In the genomic region with DNA sequence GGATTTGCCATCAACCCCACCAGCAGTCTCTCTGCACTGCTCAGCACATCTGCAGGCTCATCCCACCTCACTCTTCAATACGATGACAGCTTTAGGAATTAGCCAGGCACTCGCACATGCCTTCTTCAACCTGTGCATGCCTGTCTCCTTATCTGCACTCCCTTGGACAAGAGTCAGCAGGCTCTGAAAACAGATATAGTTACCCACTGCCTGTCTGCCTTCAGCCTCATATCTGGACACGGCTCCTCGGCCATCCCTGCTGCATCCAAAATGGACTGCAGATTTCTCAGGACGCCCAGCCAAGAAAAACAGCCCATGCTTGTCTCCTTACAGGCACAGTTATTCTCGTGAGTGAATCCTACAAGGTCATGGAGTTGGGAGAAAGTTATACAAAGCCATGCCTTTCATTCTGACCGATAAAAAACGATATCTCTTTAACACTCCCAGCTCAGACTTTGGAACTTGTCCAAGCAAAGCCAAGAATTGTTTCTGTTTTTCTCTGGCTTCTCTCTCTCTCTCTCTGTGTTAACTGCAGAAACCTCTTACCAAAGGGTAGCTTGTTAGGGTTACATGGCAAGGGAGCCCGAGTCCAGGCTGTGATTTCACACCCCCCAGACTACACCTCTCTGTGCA, we compare ENCODE assay signal across 11 mouse cellular contexts. TPM values are rescaled to one million over a fixed set of nuclear protein-coding genes. Genes with fewer than 3 reads are reported as not detected.
DNase-seq lines count a peak whose midpoint lies in the region; ATAC-seq and TF ChIP-seq lines count a peak whose summit lies in the region.
"Had no signal": no experiment of that assay in that cellular context is flagged by ENCODE, and none has a peak within 500 bp of the region (broad histone marks: within the 10 kb centered on the region; RNA-seq: fewer than 3 reads in every experiment).

No protein-coding gene starts in this region.

- H3K9ac ChIP-seq in hindbrain, embryonic 16.5 days (ENCODE audit: low read depth, low read length) = no peak overlapping the region
- H3K9ac ChIP-seq in hindbrain, embryonic 13.5 days = no peak overlapping the region
- no peak overlapping the region for H3K9ac ChIP-seq in kidney, postnatal 0 days (ENCODE audit: low read depth, low read length)
- H3K9ac ChIP-seq in forebrain, embryonic 13.5 days = no peak overlapping the region
- H3K9ac ChIP-seq: embryonic facial prominence, embryonic 15.5 days had no signal

- H3K4me2 ChIP-seq in hindbrain, embryonic 16.5 days (ENCODE audit: low read length) = no peak overlapping the region
- no peak overlapping the region for H3K4me2 ChIP-seq in hindbrain, embryonic 13.5 days
- no peak overlapping the region for H3K4me2 ChIP-seq in kidney, postnatal 0 days (ENCODE audit: low read length)
- peak overlapping the region; percentile 34 for H3K4me2 ChIP-seq in myocyte (ENCODE audit: low read depth)
- H3K4me2 ChIP-seq in forebrain, embryonic 13.5 days = no peak overlapping the region
- H3K4me2 ChIP-seq: embryonic facial prominence, embryonic 15.5 days had no signal

- H3K4me3 ChIP-seq in hindbrain, embryonic 16.5 days (ENCODE audit: low read length) = no peak overlapping the region
- H3K4me3 ChIP-seq in hindbrain, embryonic 13.5 days = no peak overlapping the region
- H3K4me3 ChIP-seq in kidney, postnatal 0 days (replicated peaks; ENCODE audit: low read depth, low read length) = no peak overlapping the region
- H3K4me3 ChIP-seq in myocyte = no peak overlapping the region
- H3K4me3 ChIP-seq in forebrain, embryonic 13.5 days = no peak overlapping the region
- no peak overlapping the region for H3K4me3 ChIP-seq in layer of hippocampus, adult 2 months
- H3K4me3 ChIP-seq: embryonic facial prominence, embryonic 15.5 days; hindbrain, embryonic 10.5 days had no signal

- no peak for TF ChIP-seq POLR2A in myocyte (IDR thresholded peaks at IDR 0.05; ENCODE audit: insufficient read length, low read depth)

- H3ac ChIP-seq in myocyte (ENCODE audit: control insufficient read depth, insufficient read length) = no peak overlapping the region

- H3K4me1 ChIP-seq in hindbrain, embryonic 16.5 days (ENCODE audit: control insufficient read depth, insufficient read depth, low read depth, low read length) = no peaks in the 10 kb centered on the region; the same call in 1 of the 2 replicates
- no peaks in the 10 kb centered on the region; the same call in 1 of the 2 replicates for H3K4me1 ChIP-seq in hindbrain, embryonic 13.5 days (replicated peaks)
- H3K4me1 ChIP-seq in kidney, postnatal 0 days (replicated peaks; ENCODE audit: insufficient read depth, low read length) = no peaks in the 10 kb centered on the region
- no peaks in the 10 kb centered on the region for H3K4me1 ChIP-seq in forebrain, embryonic 13.5 days

- H3K79me2 ChIP-seq in myocyte (ENCODE audit: control insufficient read depth, insufficient read depth) = no peaks in the 10 kb centered on the region

- no peak for ATAC-seq in hindbrain, embryonic 16.5 days
- no peak for ATAC-seq in hindbrain, embryonic 13.5 days (ENCODE audit: low FRiP score)
- ATAC-seq in kidney, postnatal 0 days (replicated peaks; ENCODE audit: low FRiP score, low read depth) = no peak
- ATAC-seq in forebrain, embryonic 13.5 days = no peak

- TF ChIP-seq CTCF in kidney, postnatal 0 days (IDR thresholded peaks at IDR 0.05; ENCODE audit: low read depth) = no peak
- no peak for TF ChIP-seq CTCF in layer of hippocampus, adult 2 months (conservative IDR thresholded peaks at IDR 0.05)

- H3K27me3 ChIP-seq in hindbrain, embryonic 16.5 days (replicated peaks; ENCODE audit: control insufficient read depth, insufficient read depth, low read length) = no peaks in the 10 kb centered on the region
- H3K27me3 ChIP-seq in hindbrain, embryonic 13.5 days = no peaks in the 10 kb centered on the region
- no peaks in the 10 kb centered on the region for H3K27me3 ChIP-seq in kidney, postnatal 0 days (ENCODE audit: insufficient read depth, low read length)
- no peaks in the 10 kb centered on the region for H3K27me3 ChIP-seq in myocyte (ENCODE audit: control insufficient read depth, insufficient read depth, insufficient read length)
- no peaks in the 10 kb centered on the region for H3K27me3 ChIP-seq in forebrain, embryonic 13.5 days
- H3K27me3 ChIP-seq: embryonic facial prominence, embryonic 15.5 days had no signal

- H3K27ac ChIP-seq in hindbrain, embryonic 16.5 days (ENCODE audit: low read depth, low read length) = 0 out of 2 replicates have a peak overlapping the region, but pooled peaks have one; percentile 21
- no peak overlapping the region for H3K27ac ChIP-seq in hindbrain, embryonic 13.5 days
- H3K27ac ChIP-seq in kidney, postnatal 0 days = no peak overlapping the region
- H3K27ac ChIP-seq in forebrain, embryonic 13.5 days = no peak overlapping the region
- H3K27ac ChIP-seq in layer of hippocampus, adult 2 months = no peak overlapping the region
- H3K27ac ChIP-seq: embryonic facial prominence, embryonic 15.5 days; hindbrain, embryonic 10.5 days; macrophage had no signal

- WGBS in hindbrain, embryonic 16.5 days = 60% methylated on average over 9 of the region's 9 CpGs
- WGBS in hindbrain, embryonic 13.5 days = 74% methylated on average over 9 of the region's 9 CpGs
- WGBS in kidney, postnatal 0 days = 31% methylated on average over 9 of the region's 9 CpGs
- 81% methylated on average over 9 of the region's 9 CpGs for WGBS in forebrain, embryonic 13.5 days

- H3K9me3 ChIP-seq in hindbrain, embryonic 16.5 days (ENCODE audit: control insufficient read depth, low read length) = no peaks in the 10 kb centered on the region
- no peaks in the 10 kb centered on the region for H3K9me3 ChIP-seq in hindbrain, embryonic 13.5 days
- H3K9me3 ChIP-seq in kidney, postnatal 0 days (replicated peaks; ENCODE audit: low read length) = no peaks in the 10 kb centered on the region
- no peaks in the 10 kb centered on the region for H3K9me3 ChIP-seq in forebrain, embryonic 13.5 days (replicated peaks)
- H3K9me3 ChIP-seq: embryonic facial prominence, embryonic 15.5 days; hindbrain, embryonic 10.5 days had no signal

- peak; percentile 59 to 72 for DNase-seq in heart, adult 18-20 months
- DNase-seq in kidney, postnatal 0 days (ENCODE audit: low spot score) = peak; percentile 66
- DNase-seq in layer of hippocampus, postnatal 10 days (ENCODE audit: low spot score in 2 of 2) = no peak
- DNase-seq in layer of hippocampus, adult 2 months (ENCODE audit: low spot score in 2 of 2) = no peak

- H3K36me3 ChIP-seq in hindbrain, embryonic 16.5 days (ENCODE audit: control insufficient read depth, insufficient read depth, low read length) = no peaks in the 10 kb centered on the region
- H3K36me3 ChIP-seq in hindbrain, embryonic 13.5 days = no peaks in the 10 kb centered on the region
- H3K36me3 ChIP-seq in kidney, postnatal 0 days (ENCODE audit: insufficient read depth, low read length) = no peaks in the 10 kb centered on the region
- H3K36me3 ChIP-seq in myocyte (ENCODE audit: control insufficient read depth, insufficient read depth) = no peaks in the 10 kb centered on the region
- no peaks in the 10 kb centered on the region for H3K36me3 ChIP-seq in forebrain, embryonic 13.5 days (ENCODE audit: poor library complexity, severe bottlenecking)
- H3K36me3 ChIP-seq: embryonic facial prominence, embryonic 15.5 days; hindbrain, embryonic 10.5 days had no signal

TF ChIP-seq in myocyte, 11 proteins besides CTCF, POLR2A, EP300 and RAD21:
- TF ChIP-seq TCF12 (IDR thresholded peaks at IDR 0.05; ENCODE audit: insufficient read depth, poor library complexity, severe bottlenecking) = no peak
- TF ChIP-seq MYOD1 (IDR thresholded peaks at IDR 0.05; ENCODE audit: control insufficient read depth in 1 of 3, insufficient read length in 2 of 3, low read depth in 2 of 3) = no peak
- TF ChIP-seq CEBPB (IDR thresholded peaks at IDR 0.05; ENCODE audit: insufficient read depth, poor library complexity, severe bottlenecking) = no peak
- no peak for TF ChIP-seq SRF (IDR thresholded peaks at IDR 0.05; ENCODE audit: control insufficient read depth, insufficient read length, low read depth)
- no peak for TF ChIP-seq POLR2AphosphoS2 (IDR thresholded peaks at IDR 0.05; ENCODE audit: insufficient read length, low read depth)
- no peak for TF ChIP-seq MAX (IDR thresholded peaks at IDR 0.05; ENCODE audit: low read depth)
- no peak for TF ChIP-seq MYOG (IDR thresholded peaks at IDR 0.05; ENCODE audit: control insufficient read depth in 1 of 3, insufficient read depth in 1 of 3, insufficient read length in 2 of 3, low read depth in 2 of 3)
- no peak for TF ChIP-seq E2F4 (IDR thresholded peaks at IDR 0.05; ENCODE audit: insufficient read depth)

RNA-seq across cellular contexts. Expression of gene Pik3r4, which starts 55.1 kb away (rescaled TPM):
- polyA plus RNA-seq in hindbrain, embryonic 16.5 days (2015; fragmentation: Nextera tagmentation; extraction: Ambion mirVana) = 16.3 and 17.7 TPM in 2 replicates
- polyA plus RNA-seq in hindbrain, embryonic 13.5 days (2015; fragmentation: Nextera tagmentation; extraction: Ambion mirVana) = 18.8 and 20.0 TPM in 2 replicates
- 10 to 100 TPM; 18.0 to 21.4 TPM for total RNA-seq in heart, adult 18-20 months (2021)
- polyA plus RNA-seq in kidney, postnatal 0 days (2015; fragmentation: Nextera tagmentation; extraction: Ambion mirVana) = 16.0 and 18.0 TPM in 2 replicates
- polyA plus RNA-seq in myocyte (2012; fragmentation: generic; extraction: Trizol) = 10.9 TPM
- 10 to 100 TPM; 35.7 to 41.3 TPM for total RNA-seq in layer of hippocampus, postnatal 10 days (2021)
- 18.0 and 19.1 TPM in 2 replicates for polyA plus RNA-seq in forebrain, embryonic 13.5 days (2015; fragmentation: Nextera tagmentation; extraction: Ambion mirVana)
- 10 to 100 TPM; 46.2 to 48.4 TPM for total RNA-seq in layer of hippocampus, adult 2 months (2021)

Comparison
In these comparisons a context has a peak if more than half of its experiments do, and no peak if none do; other contexts are left out.
1. DNase-seq: peak in heart, adult 18-20 months (2 of 2) and kidney, postnatal 0 days (single experiment); none in layer of hippocampus, postnatal 10 days (0 of 2) and layer of hippocampus, adult 2 months (0 of 2).